Mouse (Mus musculus): ENCODE measurements around the gene Osbp. TPM values are rescaled to one million over a fixed set of nuclear protein-coding genes. Genes with fewer than 3 reads are reported as not detected.
A peak's percentile ranks its signal among the peaks of the same experiment; 100 is the strongest.

The Osbp gene
- total RNA-seq, 4 experiments from 2014 or later, result 49.6 to 55.3 (median 53.3) TPM

DNA sequence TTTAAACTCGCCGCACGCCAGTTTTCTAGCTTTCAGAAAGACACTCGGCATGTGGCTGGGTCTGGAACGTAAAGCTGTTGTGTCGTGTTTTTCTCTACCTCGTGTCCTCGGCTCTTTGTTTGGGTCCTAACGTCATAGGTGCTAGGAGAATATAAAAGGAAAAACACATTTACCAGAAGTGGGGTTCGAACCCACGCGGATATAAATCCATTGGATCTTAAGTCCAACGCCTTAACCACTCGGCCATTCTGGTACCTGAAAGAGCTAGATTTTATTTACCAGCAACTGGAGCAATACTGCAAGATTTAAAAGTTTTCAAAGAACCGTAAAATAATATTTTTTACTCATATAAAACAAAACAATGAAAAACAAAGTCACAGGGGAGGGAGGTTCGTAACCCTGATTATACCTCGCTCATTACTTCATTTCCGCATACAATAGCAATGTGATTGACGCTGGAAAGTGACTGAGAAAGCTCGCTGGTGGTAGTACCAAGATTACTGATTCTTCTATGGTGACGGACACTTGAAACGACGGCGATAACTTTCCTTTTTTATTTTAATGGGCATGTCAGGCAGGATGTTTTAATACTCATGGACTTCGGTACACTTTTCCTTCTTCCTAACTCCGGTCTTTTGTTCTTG, 45.3 kb downstream of the Osbp start:
- DNase-seq (ENCODE audit: low spot score in 2 of 2), result peak; percentile 78 to 89

DNA sequence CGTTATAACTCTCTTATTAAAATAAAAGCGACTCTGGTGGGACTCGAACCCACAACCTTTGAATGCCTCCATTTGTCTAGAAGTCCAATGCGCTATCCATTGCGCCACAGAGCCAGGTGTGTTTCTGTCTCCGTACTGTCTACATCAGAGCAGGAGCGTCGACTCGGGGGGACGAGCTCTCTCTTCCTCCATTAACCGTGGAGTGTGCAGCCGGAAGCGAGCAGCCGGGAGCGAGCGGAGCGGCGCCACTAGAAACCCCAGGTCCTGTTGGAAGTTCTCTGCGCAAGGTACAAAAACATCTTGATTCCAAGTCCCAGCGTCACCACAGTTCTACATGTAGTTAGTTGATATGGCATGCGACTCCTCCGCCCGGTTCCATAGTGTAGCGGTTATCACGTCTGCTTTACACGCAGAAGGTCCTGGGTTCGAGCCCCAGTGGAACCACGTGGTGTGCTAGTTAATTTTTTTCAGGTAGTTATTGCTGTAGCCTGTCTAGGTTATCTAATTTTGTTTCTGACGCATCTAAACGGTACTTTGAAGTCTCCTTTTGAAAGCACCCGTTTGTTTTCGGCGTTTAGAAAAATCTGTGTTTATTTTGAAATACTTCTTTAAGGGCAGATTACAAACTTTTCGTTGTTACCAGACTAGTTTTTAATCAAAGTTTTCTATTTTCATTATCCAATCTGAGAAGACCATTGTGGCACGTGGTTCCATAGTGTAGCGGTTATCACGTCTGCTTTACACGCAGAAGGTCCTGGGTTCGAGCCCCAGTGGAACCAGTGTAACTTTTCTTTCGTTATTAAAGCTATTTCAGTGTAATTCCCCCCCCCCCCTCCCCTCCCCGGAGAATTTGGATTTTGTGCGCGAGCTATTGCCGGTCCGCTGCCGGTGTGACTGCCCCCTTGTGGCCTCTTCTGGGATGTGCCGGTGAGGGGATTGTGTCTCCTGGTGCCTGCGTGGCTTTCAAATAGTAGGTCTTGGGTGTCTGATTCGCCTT, 46.1 kb downstream of the Osbp start:
- DNase-seq (ENCODE audit: low spot score in 2 of 2), result peak; percentile 79 to 92

DNA sequence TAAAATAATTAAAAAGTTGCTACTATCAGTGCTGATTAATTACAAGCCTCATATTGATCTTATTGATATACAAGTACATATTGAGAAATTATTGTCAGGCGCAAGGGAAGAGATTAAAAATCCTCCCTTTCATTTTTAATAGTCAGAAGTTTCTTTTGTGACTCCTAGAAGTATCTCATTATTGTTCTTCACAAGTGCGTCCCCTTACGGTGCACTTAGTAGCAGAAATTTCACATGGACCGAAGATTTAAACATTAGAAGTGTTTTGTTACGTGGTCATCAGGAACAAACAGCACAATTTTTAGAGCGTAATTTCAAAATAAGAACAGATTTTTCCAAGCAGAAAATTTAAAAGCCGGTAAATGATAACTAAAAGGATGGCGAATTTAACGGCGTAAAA, 46.9 kb downstream of the Osbp start:
- DNase-seq (ENCODE audit: low spot score in 2 of 2), result no peak

DNA sequence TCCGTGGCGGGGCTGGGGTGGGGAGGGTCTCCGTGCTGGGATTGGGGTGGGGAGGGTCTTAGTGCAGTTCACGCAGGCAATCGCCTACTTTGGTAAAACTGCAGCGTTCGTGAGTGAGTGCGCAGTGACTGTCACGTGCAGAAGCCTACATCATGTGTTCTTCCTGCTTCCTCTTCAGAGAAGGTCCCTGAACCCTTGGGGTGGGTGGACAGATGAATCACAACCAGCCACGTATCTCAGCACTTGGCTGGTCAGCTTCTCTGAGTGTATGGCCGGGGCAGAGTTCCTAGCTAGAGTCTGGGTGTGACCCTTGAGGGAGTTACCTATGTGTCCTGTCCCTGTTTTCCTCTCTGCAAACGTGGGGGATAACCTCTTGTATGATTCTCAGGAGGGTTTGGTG, 47.5 kb downstream of the Osbp start:
- peak in 1 of 2 experiments; percentile 42 for DNase-seq (ENCODE audit: low spot score in 2 of 2)

DNA sequence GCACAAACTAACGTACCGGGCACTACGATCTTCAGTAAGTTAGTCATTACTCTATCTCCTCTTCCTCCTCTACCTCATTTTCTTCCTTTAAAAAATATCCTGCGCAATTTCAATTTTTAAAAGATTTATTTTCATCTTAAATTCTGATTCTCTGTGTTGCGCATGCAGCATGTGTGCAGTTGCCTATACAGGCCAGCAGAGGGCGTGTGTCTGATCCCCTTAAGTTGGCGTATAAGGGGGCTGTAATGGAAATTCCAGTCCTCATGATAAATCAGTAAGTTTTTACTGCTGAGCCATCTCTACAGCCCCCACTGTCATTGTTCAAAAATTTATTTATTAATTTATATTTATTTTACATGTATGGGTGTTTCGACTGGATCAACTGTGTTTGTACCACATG, 50.0 kb downstream of the Osbp start:
- DNase-seq (ENCODE audit: low spot score in 2 of 2), result no peak

DNA sequence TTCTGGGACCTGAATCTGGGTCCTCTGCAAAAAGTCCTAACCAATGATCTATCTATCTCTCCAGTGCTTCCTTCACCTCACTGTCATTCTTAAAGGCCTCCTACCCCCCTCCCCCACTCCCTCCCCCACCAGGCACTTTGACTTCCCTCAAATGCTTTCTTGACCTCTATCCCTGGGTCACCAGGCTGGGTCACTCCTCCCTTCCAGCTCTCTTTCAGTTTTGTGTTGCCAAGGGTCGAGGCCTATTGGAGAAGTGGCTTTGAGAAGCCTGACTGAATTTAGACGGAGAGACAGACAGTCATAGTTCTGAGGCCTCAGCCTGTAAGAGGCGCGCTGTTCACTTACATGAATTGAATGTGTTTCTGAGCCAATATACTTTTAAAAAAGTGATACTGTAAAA, 50.5 kb downstream of the Osbp start:
- no peak for DNase-seq (ENCODE audit: low spot score in 2 of 2)

DNA sequence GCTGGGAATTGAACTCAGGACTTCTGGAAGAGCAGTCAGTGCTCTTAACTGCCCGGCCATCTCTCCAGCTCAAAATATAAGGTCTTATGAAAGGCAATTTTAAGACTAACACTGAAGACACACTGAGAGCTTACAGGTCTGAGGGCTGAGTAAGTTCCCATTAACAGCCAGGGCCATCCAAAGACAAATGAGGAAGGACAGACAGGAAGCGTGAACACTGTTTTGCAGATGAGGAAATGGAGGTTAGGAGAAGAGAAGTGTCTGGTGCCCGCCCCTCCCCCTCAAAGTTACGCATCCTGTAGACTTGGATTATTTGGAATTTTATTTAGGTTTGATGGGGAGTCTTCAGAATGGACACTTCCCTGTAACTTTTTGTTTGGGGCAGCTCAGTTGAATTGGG, 58.4 kb downstream of the Osbp start:
- DNase-seq (ENCODE audit: low spot score in 2 of 2), result no peak

DNA sequence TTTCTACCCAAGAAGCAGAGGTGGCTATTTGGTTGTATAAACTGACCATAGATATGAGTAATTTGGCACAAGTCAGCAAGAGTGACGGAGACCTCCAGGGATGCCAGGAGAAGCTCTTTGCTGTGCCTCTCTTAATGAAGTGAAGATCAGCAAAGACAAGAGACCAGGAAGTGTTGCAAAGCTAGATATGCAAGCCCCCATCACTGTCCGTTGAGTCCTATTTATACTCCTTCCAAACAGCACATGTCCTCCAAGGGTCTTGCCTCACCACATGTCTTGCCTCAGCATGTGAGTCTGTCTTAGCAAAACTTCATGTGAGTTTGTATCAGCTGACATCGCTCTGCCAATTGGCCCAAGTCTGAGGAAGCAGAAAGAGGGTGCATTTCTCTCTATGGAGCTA, 59.6 kb downstream of the Osbp start:
- no peak for DNase-seq (ENCODE audit: low spot score in 2 of 2)

DNA sequence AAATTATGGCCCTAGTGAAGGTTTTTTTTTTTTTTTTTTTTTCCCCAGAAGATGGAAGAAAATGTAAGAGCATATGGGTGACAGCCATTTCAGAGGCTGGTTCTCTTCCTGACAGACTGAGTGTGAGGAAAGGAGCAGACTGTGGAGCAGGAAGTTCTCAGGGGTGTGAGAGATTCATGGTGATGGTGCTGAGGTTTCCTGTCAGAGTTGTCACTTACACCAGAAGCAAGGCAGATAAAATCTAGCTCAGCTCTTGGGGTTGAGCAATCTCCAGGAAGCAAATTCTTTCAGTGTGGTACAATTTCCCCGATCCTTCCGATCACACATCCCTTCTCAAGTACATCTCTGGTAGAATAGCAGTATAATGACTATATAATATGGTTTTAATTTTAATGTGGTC, 60.9 kb downstream of the Osbp start:
- DNase-seq (ENCODE audit: low spot score in 2 of 2), result no peak

DNA sequence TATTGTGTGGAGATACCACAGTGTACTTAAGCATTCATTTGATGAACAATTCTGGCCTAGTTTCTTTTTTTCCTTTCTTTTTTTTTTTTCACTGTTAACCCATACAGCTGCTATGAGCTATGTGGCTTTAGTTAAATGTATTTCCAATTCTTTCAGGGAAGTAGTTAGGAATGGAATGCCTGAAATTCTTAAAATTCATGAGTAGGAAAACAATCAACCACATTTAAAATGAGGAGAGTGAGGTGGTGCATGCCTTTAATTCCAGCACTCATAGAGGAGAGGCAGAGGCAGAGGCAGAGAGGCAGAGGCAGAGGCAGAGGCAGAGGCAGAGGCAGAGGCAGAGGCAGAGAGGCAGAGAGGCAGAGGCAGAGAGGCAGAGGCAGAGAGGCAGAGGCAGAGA, 72.0 kb downstream of the Osbp start:
- DNase-seq (ENCODE audit: low spot score in 2 of 2), result no peak

DNA sequence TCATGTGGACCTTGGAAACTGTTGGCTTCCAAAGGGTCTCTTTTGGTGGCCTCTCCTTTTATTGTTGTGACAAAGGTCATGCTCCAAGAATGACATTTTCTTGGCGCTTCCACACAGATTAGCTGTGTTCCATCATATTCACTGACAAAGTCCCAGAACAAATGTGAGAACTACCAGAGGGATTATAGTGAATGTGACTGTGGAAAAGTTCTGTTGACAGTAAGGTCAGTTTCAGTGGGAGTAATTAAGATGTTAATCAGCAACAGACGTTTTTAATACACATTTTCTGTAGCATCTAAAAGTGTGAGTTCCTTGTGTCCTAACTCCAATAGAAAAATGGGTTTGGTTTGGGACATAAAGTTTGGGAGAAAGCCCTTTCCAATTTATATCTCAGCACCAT, 75.5 kb downstream of the Osbp start, which contains the start of gene Olfr1423:
Olfr1423 (minus strand) TSS at position 101 of the 400 bp plus-strand sequence.
- DNase-seq (ENCODE audit: low spot score in 2 of 2), result no peak

DNA sequence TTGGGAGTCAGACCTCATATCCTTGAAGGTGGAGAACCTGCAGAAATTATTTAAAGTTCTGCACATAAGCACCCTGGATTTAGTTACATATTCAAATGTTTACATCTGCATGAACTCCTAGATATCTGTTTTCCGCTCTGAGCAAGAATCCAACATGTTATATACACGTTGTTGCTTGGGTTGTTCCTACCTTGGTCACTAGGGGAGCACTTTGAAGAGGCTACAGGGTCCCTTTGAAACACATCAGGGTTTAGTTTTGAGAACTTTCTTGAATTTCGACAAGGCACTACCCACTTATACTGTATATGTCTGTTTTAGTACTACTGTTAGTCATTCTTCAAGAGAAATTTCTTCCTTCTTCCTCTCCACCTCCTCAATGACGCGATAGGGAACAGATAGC, 77.4 kb downstream of the Osbp start:
- no peak for DNase-seq (ENCODE audit: low spot score in 2 of 2)

Small RNA genes lying within 50 kb of the gene (microRNA-seq; reads per million reads assigned to microRNA genes)
- gene Mir6994, result 2.0 to 5.1 reads per million in 2 experiments

Other genes with a start within 250 kb of the Osbp start
- gene Gif, start 218.4 kb upstream of the Osbp start, total RNA-seq (2022), result not detected
- gene Mrpl16, start 195.6 kb upstream of the Osbp start, total RNA-seq (2022), result 10 to 100 TPM; 34.2 to 38.5 (median 36.3) TPM
- gene Stx3, start 146.5 kb upstream of the Osbp start, total RNA-seq (2022), result 10 to 100 TPM; 29.3 to 38.0 (median 34.6) TPM
- not detected for gene Olfr1417, start 126.7 kb upstream of the Osbp start, total RNA-seq (2022)
- gene Olfr1418, start 104.9 kb upstream of the Osbp start, total RNA-seq (2022), result not detected
- gene Olfr1419, start 90.8 kb upstream of the Osbp start, total RNA-seq (2022), result not detected
- gene Olfr1420, start 79.4 kb upstream of the Osbp start, total RNA-seq (2022), result not detected
- gene Patl1, start 53.5 kb upstream of the Osbp start, total RNA-seq (2022), result 10 to 100 TPM; 21.5 to 22.9 (median 22.3) TPM
- gene Olfr1423, start 75.4 kb downstream of the Osbp start, total RNA-seq (2022), result not detected
- gene Olfr1424, start 96.7 kb downstream of the Osbp start, total RNA-seq (2022), result not detected
- not detected for gene Olfr1425, start 111.8 kb downstream of the Osbp start, total RNA-seq (2022)
- not detected for gene Olfr1426, start 126.1 kb downstream of the Osbp start, total RNA-seq (2022)
- gene Olfr1427, start 137.4 kb downstream of the Osbp start, total RNA-seq (2022), result not detected
- gene Olfr1428, start 150.0 kb downstream of the Osbp start, total RNA-seq (2022), result not detected
- gene Olfr76, start 157.3 kb downstream of the Osbp start, total RNA-seq (2022), result not detected
- not detected for gene Olfr1555-ps1, start 204.2 kb downstream of the Osbp start, total RNA-seq (2022)
- not detected for gene Olfr1431, start 234.7 kb downstream of the Osbp start, total RNA-seq (2022)